Mouse (Mus musculus) T-helper 17 cell (primary cell): Measurements from ENCODE around the gene Ajm1.

Experiments
- in situ Hi-C, 2 experiments: fragments of 300-600 bp; cut with MboI, MseI; formaldehyde crosslinking; loops; 1 replicate in 1 of 2; 2 replicates in 1 of 2; pipeline ENCODE4 v1.15.1; 2025; ENCODE audit warnings: high pct_unique_total_duplicates in 2 of 2

The Ajm1 gene

DNA sequence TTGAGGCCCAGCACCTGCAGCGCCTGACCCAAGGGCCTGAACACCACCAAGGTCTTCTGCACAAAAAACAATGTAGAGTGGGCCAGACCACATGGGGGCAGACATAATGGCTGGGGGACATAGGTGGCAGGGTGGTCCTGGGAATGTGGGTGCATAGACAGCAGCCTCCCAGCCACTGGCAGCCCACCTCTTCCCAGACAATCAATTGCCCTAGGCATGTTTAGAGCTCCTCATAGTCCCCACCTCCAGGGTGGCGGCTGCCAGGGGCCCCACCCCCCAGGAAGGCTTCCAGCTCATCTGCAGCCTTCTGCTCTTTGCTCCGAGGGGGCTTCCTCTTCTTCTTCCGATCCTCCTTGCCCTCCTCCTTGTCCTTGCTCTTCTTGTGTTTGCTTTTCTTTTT is 2.0 kb upstream of the Ajm1 start:
- in situ Hi-C loops = no loop called here

DNA sequence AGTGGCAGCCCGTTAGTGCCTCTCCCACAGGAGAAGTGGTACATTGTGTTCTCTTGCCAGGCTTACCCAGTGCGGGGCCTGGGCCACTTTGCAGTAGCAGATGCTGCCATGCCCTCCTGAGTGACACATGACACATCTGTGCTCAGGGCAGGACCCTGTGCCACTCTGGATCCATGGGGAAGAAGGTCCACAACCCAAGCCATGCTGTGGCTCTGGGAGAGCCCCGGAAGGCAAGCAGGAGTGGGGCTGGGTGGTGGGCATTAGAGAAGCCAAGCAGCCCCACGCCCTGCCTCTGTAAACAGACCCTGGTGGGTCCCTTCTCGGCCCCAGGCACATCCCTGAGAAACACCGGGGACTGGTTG is 1.5 kb upstream of the Ajm1 start:
- in situ Hi-C loops = no loop called here

DNA sequence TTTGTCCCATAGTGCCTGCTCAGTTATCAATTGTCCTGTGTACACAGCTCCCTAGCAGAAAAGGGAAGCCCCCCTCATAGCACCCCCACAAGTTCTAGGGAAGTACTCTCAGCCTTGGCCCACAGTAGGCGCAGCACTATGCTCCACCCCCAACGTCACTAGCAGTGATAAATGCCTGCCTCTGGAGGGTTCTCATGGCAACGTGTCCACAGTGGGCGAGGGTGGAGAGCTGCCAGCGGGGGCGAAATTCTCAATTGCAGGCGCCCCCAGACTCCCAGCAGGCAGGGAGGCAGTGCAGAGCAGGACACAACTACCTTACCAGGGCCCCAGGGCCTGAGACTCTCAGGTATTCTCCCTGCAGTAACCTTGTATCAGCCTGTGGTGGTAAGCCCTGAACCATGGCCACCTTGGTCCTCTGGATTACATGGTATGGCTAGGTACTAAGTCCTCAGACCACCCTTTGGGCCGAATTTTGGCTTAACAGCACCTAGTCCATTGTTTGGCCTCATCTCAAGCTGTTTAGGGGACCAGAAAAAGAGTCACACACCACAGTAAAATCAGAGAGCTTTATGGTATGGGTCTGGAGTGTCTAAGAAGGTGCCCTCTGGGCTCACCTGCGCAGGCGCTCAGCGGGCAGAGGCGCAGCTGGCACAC is 1.0 kb upstream of the Ajm1 start:
- in situ Hi-C loops = no loop called here

- in situ Hi-C loops = no loop called here
These were observed 344 bp upstream of the Ajm1 start for GRCm38 (mm10) chr2:25581901-25582301.

DNA sequence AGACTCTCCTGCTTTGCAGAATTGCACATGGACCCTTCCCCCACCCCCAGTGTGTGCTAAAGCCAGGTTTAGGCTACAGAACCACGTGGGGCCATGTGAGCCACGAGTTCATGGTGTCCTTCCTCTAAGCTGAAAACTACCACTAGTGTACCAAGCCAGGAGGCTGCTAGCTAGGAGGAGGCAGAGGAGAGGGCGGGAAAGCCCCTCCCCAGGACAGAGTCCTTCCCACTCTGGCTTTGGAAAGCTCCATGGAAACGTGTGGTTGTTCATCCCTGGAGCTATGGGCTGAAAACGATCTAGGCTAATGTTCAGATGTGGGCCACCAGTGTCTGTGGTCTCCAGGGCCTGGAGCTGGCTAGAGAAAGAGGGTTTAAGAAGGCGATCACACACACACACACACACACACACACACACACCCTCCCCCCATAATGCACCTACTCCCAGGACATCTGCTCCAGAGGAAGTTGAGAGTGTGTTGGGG is 896 bp downstream of the Ajm1 start:
- in situ Hi-C loops = no loop called here

DNA sequence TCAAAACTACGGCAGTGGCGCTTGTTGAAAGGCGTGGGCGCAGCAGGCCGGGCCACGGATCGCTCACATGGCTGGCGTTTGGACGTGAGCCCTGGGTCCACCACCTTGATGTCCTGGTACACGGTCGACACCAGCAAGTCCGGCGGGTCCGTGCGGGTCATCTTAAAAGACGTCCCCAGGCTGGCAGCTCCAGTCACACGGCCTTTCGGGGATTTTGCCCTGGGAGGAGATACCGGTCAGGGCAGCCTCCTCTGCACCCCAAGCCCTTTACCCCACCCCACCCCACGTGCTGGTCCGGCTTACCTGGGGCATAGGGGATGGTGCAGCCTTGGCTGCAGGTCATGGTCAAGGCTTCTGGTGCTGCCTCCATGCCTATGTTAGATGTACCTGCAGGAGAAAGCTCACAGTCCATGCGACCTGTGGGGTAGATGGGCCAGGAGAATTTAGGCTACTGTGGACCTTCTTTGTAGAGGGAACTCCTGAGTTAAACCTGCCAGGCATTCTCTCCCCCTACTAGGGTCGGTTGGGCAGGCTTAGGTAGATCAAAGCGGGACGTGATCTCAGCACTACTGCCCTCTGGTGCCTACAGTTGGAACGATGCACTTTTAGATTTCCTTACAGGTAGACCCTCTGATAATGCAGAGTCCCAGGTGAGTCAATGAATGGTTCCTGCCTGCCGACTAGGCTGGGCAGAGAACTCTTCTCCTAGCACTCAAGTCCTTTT is 1.7 kb downstream of the Ajm1 start:
- in situ Hi-C loops = loop anchor here in 1 of 2 experiments (5.0 kb wide), 1 partner anchor 78 kb away; the partner anchor contains the start of genes C8g and Fbxw5

DNA sequence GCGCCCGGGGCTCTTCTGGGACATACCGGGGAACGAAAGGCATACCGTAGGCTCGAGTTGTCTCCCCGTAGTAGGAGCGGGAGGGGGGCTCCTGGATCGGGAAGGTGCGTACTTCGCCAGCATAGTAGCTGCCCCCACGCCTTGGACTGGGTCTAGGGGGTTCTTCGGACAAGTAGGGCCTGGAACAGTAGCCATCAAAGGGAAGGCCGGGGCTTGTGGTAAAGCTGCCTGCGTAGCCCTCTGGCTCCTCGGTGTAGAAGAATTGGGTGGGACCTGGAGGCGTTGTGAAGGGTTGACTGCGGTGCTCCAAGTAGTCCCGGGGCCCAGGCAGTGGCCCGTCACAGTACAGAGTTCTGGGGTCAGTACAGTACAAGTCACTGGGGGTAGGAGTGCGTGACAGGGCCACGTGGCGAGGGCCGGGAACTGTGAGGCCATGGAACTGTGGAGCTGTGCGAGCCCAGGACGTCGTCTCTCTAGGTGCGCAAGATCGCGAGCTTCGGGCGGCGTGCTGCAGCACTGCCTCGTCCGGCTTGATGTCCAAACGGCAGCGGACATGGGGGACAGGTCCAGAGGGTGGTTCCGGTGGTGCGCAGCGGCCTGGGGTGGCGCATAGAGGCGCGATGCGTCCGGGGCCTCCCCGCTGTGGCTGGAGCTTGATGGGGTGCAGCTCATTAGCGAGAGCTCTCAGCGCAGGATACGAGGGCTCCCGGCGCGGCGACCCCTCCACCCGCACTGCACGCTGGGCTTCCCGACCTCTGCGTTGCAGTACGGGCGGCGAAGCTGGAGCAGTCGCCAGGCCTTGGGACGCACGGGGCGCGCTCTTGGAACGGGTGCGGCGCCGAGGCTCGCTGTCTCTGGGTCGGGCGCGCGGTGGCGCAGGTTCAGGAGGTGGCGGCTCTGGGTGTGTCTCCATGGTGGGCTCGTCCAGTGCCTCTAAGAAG is 2.5 kb downstream of the Ajm1 start:
- in situ Hi-C loops = loop anchor here in 1 of 2 experiments (5.0 kb wide), 1 partner anchor 77 kb away; the partner anchor contains the start of genes C8g and Fbxw5

DNA sequence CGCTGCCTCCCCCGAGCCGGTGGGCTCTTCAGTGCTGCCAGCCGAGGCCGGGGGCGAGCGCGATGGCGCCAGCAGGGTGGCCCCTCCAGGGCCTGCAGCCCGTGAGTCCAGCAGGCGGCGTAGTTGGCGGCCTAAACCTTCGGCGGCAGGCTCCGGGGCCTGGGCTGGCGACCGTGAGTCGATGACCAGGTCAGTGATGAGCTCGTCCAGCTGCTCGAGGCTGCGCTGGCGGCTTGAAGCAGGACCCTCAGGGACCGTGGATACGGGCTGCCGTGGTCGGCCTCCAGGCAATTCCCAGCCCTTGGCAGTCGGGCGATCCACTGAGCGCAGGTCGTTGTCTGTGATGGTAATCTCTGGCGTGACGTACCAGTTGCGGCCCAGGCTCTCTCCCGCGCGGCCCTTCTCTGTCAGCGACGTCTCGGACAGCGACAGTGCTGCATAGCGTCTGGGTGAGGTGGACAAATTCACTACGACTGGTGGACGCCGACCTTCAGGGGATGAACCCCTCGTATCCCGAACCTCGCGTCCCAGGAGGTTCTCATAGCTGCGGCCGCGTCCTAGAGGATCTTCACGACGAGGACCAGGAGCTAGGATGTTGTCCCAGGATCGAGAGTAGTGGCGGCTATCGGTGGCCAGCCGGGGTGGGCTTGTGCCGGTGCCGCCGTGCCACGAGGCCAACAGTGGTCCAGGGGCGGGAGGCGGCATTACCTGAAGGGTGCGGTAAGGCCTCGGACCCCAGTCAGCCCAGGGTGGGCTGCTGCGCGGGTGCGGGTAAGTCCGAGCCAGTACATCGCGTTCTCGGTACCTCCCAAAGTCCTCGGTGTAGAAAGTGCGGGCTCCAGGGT is 3.4 kb downstream of the Ajm1 start:
- in situ Hi-C loops = loop anchor here in 1 of 2 experiments (5.0 kb wide), 1 partner anchor 76 kb away; the partner anchor contains the start of genes C8g and Fbxw5

- in situ Hi-C loops = loop anchor here in 1 of 2 experiments (5.0 kb wide), 1 partner anchor 75 kb away; the partner anchor contains the start of genes C8g and Fbxw5
These were observed 4.3 kb downstream of the Ajm1 start for GRCm38 (mm10) chr2:25576965-25577891.

GRCm38 (mm10) chr2:25576028-25576850 is 5.3 kb downstream of the Ajm1 start:
- in situ Hi-C loops = loop anchor here in 1 of 2 experiments (5.0 kb wide), 1 partner anchor 74 kb away; the partner anchor contains the start of genes C8g and Fbxw5

- in situ Hi-C loops = loop anchor here in 1 of 2 experiments (5.0 kb wide), 1 partner anchor 73 kb away; the partner anchor contains the start of genes C8g and Fbxw5
These were observed 6.0 kb downstream of the Ajm1 start for GRCm38 (mm10) chr2:25575432-25576027.

DNA sequence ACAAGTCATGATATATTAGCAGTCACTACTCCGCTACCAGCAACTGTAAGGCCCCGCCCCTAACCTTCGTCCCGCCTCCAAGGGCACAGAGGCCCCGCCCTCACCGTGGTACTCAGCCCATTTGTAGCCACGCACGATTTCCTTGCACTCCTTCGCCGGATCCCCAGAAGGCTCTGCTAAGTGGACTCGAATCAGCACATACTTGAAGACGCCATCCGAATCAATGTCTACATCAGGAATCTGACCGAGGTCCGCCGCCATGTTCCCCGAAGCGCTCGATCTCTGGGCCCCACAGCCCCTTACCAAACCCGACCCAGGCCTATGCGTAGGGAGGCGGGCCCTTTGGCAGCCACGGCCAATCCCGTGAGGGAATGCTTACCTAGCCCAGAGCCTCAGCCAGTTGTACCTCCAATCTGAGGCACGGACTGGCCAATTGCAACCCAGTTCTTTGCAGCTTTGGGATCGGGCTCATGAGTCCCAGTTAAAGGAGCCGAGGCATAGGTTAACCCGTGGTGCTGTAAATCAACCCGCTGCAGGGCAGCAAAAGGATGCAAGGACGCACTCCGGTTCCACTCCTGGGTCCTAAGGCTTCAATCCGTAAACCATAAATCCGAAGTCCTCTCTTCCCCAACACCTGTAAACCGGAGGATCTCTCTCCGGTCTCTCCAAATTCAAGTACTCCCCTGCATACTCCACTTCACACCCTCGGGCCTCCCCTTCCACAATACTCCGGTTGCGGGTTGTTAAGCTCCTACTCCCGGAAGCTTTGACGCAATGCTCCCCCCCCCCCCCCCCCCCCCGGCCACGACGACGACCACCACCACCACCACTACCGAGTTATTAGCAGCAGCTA is 6.8 kb downstream of the Ajm1 start, which contains the start of the genes Mamdc4 and Phpt1:
Gene Mamdc4 (minus strand): TSS at position 267 of the 853 bp plus-strand sequence.
Gene Phpt1 (minus strand): TSS at position 646 of the 853 bp plus-strand sequence.
- in situ Hi-C loops = loop anchor here in 1 of 2 experiments (5.0 kb wide), 1 partner anchor 73 kb away; the partner anchor contains the start of genes C8g and Fbxw5

- in situ Hi-C loops = no loop called here
These were observed 7.4 kb downstream of the Ajm1 start for GRCm38 (mm10) chr2:25574136-25574535.

GRCm38 (mm10) chr2:25573068-25573467 is 8.5 kb downstream of the Ajm1 start:
- in situ Hi-C loops = no loop called here

DNA sequence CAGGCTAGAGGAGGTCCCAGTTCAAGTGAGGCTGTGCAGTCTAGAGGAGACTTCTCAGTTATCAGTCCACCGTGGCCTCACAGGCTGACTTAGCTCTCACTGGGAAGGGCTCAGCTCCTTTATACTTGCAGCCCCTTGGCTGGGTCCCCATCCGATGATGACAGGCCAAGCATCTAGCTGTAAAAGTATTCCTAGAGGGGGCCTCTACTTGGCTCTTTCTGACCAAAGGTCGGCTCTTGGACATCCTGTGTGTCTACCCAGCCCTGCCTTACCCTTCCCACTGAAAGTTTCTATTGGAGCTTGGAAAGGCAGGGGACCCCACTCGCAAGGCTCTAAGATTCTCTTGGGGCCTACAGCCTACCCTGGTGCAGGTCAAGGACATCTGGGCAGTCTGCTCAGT is 10.3 kb downstream of the Ajm1 start:
- in situ Hi-C loops = no loop called here

DNA sequence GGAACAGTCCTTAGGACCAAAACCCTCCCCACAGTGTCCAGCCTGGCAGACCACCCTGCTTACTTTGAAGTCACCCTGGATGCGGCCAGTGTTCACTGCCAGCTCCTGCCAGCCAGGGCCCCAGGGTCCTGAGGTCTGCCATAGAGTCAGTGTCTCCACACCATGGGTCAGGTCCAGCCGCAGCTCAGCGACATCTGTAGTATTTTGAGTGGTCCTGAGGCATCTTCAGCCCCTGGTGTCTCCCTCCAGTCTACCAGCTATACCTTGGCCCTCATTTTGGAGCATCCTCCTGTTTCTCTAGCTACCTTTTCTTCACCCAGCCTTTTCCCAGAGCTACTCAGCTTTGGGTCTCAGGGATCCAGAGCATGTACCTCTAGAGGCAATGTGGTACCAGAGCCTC is 12.2 kb downstream of the Ajm1 start:
- in situ Hi-C loops = no loop called here
